Mouse (Mus musculus) limb, embryonic 10.5 days (tissue): ENCODE data around the gene Sema6d. TPM values are rescaled to one million over a fixed set of nuclear protein-coding genes. Genes with fewer than 3 reads are reported as not detected.

Experiments
- DNase-seq: peaks from one replicate; pipeline ENCODE4 v3.0.0-alpha.2; 2017; ENCODE audit warnings: low spot score
- H3K27ac ChIP-seq: fragments of 300-500 bp; sonication (generic); 2 replicates; pipeline ENCODE4 v1.5.1; 2016; ENCODE audit warnings: mild to moderate bottlenecking
- H3K27me3 ChIP-seq: fragments of 300-500 bp; sonication (generic); 2 replicates; pipeline ENCODE4 v1.6.1; 2016; ENCODE audit warnings: low read depth, mild to moderate bottlenecking; ENCODE audit not compliant: poor library complexity, severe bottlenecking
- H3K36me3 ChIP-seq: fragments of 300-500 bp; sonication (generic); 2 replicates; pipeline ENCODE4 v1.6.1; 2016; ENCODE audit warnings: mild to moderate bottlenecking, moderate library complexity
- H3K4me1 ChIP-seq: fragments of 300-500 bp; sonication (generic); 2 replicates; pipeline ENCODE4 v1.6.1; 2016
- H3K4me3 ChIP-seq: fragments of 300-500 bp; sonication (generic); 2 replicates; pipeline ENCODE4 v1.5.1; 2016; ENCODE audit warnings: mild to moderate bottlenecking, moderate library complexity
- H3K9me3 ChIP-seq: fragments of 300-500 bp; sonication (generic); replicated peaks from 2 replicates; pipeline ENCODE4 v1.6.1; 2016; ENCODE audit warnings: mild to moderate bottlenecking
- WGBS: fragments of 180-500 bp; shearing (Covaris S2); methylation state at CpG from one replicate; pipeline ENCODE4 v1.1.7; 2016; 5-methylcytosine and 5-hydroxymethylcytosine counted together
- polyA plus RNA-seq: library from polyadenylated mRNA; unstranded; fragments of >200 nt; fragmentation: Nextera tagmentation; extraction: Ambion mirVana; gene quantifications from 2 replicates; pipeline ENCODE4 v1.2.1, GENCODE M21; 2016

Gene Sema6d
- polyA plus RNA-seq, 1 experiment from 2014 or later: 4.5 TPM

GRCm38 (mm10) chr2:124531062-124531461 lies 441.3 kb downstream of the Sema6d start:
- Histone ChIP-seq H3K4me3 (no peak overlapping the region), H3K9me3 (no peaks in the 10 kb centered on the region)
- WGBS: 64% methylated on average over 4 of the region's 4 CpGs

GRCm38 (mm10) chr2:124532906-124533305 lies 443.1 kb downstream of the Sema6d start:
- H3K4me1 ChIP-seq: no peaks in the 10 kb centered on the region
- no peaks in the 10 kb centered on the region for H3K9me3 ChIP-seq
- H3K36me3 ChIP-seq: no peaks in the 10 kb centered on the region
- WGBS: 98% methylated on average over 3 of the region's 3 CpGs
- H3K27me3 ChIP-seq: no peaks in the 10 kb centered on the region
- no peak for DNase-seq
- no peak overlapping the region for H3K4me3 ChIP-seq
- H3K27ac ChIP-seq: no peak overlapping the region

More at GRCm38 (mm10) chr2:124531062-124531461, 441.3 kb downstream of the Sema6d start:
- no peaks in the 10 kb centered on the region for H3K4me1 ChIP-seq
- DNase-seq: no peak
- H3K36me3 ChIP-seq: no peaks in the 10 kb centered on the region
- no peaks in the 10 kb centered on the region for H3K27me3 ChIP-seq
- no peak overlapping the region for H3K27ac ChIP-seq

- Histone ChIP-seq H3K4me3 (no peak overlapping the region), H3K27me3 (no peaks in the 10 kb centered on the region), H3K9me3 (no peaks in the 10 kb centered on the region), H3K36me3 (no peaks in the 10 kb centered on the region), H3K27ac (no peak overlapping the region), H3K4me1 (no peaks in the 10 kb centered on the region)
- WGBS: 91% methylated on average over 6 of the region's 6 CpGs
- DNase-seq: no peak
Observed at GRCm38 (mm10) chr2:124533602-124534001, 443.8 kb downstream of the Sema6d start.

- Histone ChIP-seq H3K4me1 (no peaks in the 10 kb centered on the region), H3K4me3 (no peak overlapping the region), H3K36me3 (no peaks in the 10 kb centered on the region), H3K9me3 (no peaks in the 10 kb centered on the region), H3K27ac (no peak overlapping the region), H3K27me3 (no peaks in the 10 kb centered on the region)
- no peak for DNase-seq
- WGBS: 80% methylated on average over 3 of the region's 3 CpGs
Observed at GRCm38 (mm10) chr2:124550315-124550714, 460.5 kb downstream of the Sema6d start.

DNA sequence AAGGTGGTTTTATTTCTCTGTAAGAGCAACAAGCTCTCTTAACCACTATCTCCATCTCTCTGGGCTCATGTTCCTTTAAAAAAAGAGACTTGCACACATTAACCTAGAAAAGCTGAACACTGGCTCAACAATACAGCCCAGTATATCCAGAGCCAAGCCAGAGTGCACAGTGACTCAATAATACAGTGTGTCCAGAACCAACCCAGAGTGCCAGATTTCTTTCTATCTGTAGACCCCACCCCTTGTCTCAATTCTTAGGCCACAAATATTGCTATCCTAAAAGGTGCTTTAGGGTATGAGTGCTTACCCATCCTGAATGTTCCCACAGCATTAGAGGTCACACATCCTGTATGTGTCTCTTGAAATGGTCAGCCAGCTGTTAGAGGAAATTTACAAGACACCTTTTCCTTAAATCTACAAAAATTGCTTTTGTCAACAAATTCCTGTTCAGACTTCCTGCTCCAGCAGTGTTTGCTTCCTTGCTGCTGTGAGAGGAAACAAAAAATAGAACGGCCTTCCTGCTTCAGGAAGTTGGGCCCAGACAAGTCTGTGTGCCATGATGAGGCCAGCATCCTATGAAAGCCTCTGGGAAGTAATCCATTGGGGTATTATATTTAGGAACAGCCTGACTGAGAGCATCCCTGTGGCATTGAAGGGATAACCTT lies 465.1 kb downstream of the Sema6d start:
- no peak overlapping the region for H3K27ac ChIP-seq
- WGBS: 83% methylated on average over 1 of the region's 1 CpGs
- no peaks in the 10 kb centered on the region for H3K36me3 ChIP-seq
- no peaks in the 10 kb centered on the region for H3K4me1 ChIP-seq
- H3K9me3 ChIP-seq: no peaks in the 10 kb centered on the region
- H3K27me3 ChIP-seq: no peaks in the 10 kb centered on the region
- DNase-seq: no peak
- no peak overlapping the region for H3K4me3 ChIP-seq

DNA sequence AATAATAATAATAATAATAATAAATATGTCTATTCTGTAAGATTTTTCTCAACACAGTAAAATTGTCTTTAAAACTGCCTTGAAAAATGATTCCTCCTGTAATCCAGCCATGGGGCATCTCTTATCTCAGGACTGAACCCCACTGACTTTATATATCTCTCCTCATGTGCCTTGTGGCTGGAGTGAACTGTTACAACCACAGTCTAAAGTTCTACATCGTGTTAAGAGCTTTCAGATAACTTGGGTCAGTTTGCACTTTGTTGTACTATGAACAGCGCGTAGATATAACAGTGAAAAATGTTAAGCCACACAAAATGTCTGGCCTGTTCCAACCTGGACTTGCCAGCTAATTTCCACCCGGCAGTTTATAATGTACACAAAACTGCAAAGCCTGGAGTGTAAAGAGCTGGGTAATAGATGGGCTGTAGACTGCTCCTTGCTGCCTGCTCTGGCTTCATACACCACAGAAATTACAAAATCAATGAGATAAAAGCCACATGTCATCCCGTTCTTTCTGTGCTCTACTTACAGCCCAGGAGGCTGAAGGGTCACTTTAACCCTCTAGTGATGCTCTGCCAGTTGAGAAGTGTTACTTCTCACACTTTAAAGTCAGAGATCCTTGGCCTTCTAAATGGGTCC lies 467.2 kb downstream of the Sema6d start:
- 83% methylated on average over 5 of the region's 5 CpGs for WGBS
- Histone ChIP-seq H3K4me3 (no peak overlapping the region), H3K4me1 (no peaks in the 10 kb centered on the region), H3K36me3 (no peaks in the 10 kb centered on the region), H3K27me3 (no peaks in the 10 kb centered on the region), H3K27ac (no peak overlapping the region), H3K9me3 (no peaks in the 10 kb centered on the region)
- no peak for DNase-seq

DNA sequence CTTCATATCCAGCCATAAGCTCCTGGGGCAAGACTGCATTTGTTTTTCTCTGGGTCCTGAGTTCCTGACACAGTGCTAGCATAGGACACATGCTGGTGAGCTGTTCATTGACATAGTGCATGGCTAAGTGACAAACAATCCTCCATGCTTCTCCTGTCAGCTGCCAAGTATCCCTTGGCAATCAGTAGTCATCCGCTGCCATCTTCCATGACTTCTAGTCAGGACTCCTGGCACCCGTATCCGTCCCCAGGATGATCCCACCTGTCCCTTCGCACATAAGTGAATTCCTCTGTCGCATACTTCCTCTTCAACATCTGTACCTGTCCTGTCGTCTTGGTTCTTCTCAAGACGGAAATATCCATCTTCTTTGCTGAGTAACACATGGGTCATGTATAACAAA lies 468.3 kb downstream of the Sema6d start:
- Histone ChIP-seq H3K4me3 (no peak overlapping the region), H3K27me3 (no peaks in the 10 kb centered on the region), H3K9me3 (no peaks in the 10 kb centered on the region), H3K27ac (no peak overlapping the region), H3K36me3 (no peaks in the 10 kb centered on the region), H3K4me1 (no peaks in the 10 kb centered on the region)
- DNase-seq: no peak
- 94% methylated on average over 7 of the region's 7 CpGs for WGBS

- Histone ChIP-seq H3K9me3 (no peaks in the 10 kb centered on the region), H3K36me3 (no peaks in the 10 kb centered on the region), H3K27ac (no peak overlapping the region), H3K27me3 (no peaks in the 10 kb centered on the region), H3K4me3 (no peak overlapping the region), H3K4me1 (no peaks in the 10 kb centered on the region)
- DNase-seq: no peak
- 75% methylated on average over 5 of the region's 5 CpGs for WGBS
Observed at GRCm38 (mm10) chr2:124561668-124562067, 471.9 kb downstream of the Sema6d start.

DNA sequence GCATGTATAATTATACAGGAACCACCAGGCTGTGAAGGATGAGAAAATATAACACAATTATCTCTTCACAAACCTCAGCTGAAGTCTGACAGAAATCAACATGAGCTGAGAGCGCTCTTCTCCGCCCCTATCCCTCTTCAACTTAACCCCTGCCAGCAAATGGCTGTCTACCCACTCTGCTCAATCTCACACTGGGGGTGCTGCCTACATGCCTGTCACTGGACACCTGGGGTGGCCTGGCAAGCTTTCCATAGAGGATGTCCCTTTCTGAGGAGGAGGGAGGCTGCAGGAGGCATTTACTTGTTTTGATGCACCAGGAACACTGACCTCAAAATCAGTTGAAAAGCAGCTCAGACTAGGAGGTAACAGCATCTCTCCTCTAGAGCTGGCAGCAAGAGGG lies 472.3 kb downstream of the Sema6d start:
- H3K27me3 ChIP-seq: no peaks in the 10 kb centered on the region
- no peak for DNase-seq
- H3K27ac ChIP-seq: no peak overlapping the region
- H3K9me3 ChIP-seq: no peaks in the 10 kb centered on the region
- H3K4me1 ChIP-seq: no peaks in the 10 kb centered on the region
- H3K36me3 ChIP-seq: no peaks in the 10 kb centered on the region
- WGBS: 62% methylated on average over 2 of the region's 2 CpGs
- no peak overlapping the region for H3K4me3 ChIP-seq

DNA sequence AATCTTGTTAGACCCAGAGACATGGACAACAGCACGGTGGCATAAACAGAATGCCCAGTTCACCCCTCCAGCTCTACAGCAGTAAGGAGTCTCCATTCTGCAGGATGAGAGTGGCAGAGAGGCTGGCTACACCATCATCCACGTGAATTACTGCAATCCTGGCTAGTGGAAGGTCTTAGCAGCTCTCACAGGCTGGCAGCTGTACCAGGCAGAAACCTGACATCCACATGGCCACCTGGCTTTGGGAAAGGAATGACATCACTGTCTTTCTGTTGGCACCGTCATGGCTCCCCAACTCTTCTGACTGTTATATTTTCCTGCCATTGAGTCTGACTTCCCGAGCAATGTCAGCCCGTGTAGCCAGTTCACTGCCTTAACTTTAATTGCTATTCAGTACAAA lies 474.0 kb downstream of the Sema6d start:
- H3K4me3 ChIP-seq: no peak overlapping the region
- WGBS: 89% methylated on average over 5 of the region's 5 CpGs
- no peak for DNase-seq
- H3K4me1 ChIP-seq: no peaks in the 10 kb centered on the region
- H3K36me3 ChIP-seq: no peaks in the 10 kb centered on the region
- no peak overlapping the region for H3K27ac ChIP-seq
- no peaks in the 10 kb centered on the region for H3K9me3 ChIP-seq
- no peaks in the 10 kb centered on the region for H3K27me3 ChIP-seq

DNA sequence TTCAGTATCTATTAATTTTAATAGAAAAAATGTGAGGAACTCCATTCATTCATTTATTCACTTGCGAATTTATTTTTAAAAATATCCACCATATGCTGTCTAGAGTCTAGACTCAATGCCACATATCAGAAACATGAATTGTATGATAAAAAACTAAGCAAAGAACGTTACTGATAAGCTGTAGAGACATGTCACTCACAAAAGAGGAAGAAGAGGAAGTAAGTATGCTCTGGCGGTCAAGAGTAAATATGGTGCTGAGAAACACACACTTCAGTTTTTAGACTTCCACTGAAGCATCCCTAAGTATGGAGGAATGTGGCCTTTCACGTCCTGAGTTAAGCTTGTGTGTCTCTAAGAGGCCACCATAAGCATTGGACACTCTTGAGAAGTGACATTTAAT lies 484.0 kb downstream of the Sema6d start:
- H3K36me3 ChIP-seq: no peaks in the 10 kb centered on the region
- H3K27ac ChIP-seq: no peak overlapping the region
- H3K27me3 ChIP-seq: no peaks in the 10 kb centered on the region
- H3K4me1 ChIP-seq: no peaks in the 10 kb centered on the region
- H3K4me3 ChIP-seq: no peak overlapping the region
- no peak for DNase-seq
- 89% methylated on average over 4 of the region's 4 CpGs for WGBS
- H3K9me3 ChIP-seq: no peaks in the 10 kb centered on the region

- no peak for DNase-seq
- 88% methylated on average over 2 of the region's 2 CpGs for whole genome bisulfite sequencing
- Histone ChIP-seq H3K36me3 (no peaks in the 10 kb centered on the region), H3K4me3 (no peak overlapping the region), H3K9me3 (no peaks in the 10 kb centered on the region), H3K4me1 (no peaks in the 10 kb centered on the region), H3K27ac (no peak overlapping the region), H3K27me3 (no peaks in the 10 kb centered on the region)
Observed at GRCm38 (mm10) chr2:124576053-124576452, 486.3 kb downstream of the Sema6d start.

DNA sequence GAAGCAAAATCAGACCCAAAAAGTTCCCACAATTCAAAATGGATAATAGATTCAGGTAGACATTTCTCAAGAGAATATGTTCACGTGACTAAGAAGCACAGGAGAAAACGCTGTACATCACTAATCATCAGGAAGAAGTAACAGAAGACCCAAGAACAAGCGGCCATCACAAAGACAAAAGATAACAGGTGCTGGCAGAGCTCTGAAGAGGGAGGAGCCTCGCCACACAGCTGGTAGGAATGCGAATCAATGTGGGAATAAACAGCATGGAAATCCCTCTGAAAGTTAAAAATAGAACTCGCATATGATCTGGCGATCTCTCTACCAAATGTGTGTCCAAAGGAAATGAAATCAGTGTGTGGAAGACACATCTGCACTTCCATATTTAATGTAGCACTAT lies 493.8 kb downstream of the Sema6d start:
- no peaks in the 10 kb centered on the region for H3K9me3 ChIP-seq
- no peak overlapping the region for H3K27ac ChIP-seq
- WGBS: 81% methylated on average over 7 of the region's 7 CpGs
- H3K36me3 ChIP-seq: no peaks in the 10 kb centered on the region
- DNase-seq: no peak
- no peak overlapping the region for H3K4me3 ChIP-seq
- no peaks in the 10 kb centered on the region for H3K27me3 ChIP-seq
- no peaks in the 10 kb centered on the region for H3K4me1 ChIP-seq

- Histone ChIP-seq H3K4me1 (no peaks in the 10 kb centered on the region), H3K4me3 (no peak overlapping the region), H3K27ac (no peak overlapping the region), H3K9me3 (no peaks in the 10 kb centered on the region), H3K36me3 (no peaks in the 10 kb centered on the region), H3K27me3 (no peaks in the 10 kb centered on the region)
- DNase-seq: no peak
- 95% methylated on average over 4 of the region's 4 CpGs for WGBS
Observed at GRCm38 (mm10) chr2:124592750-124593149, 503.0 kb downstream of the Sema6d start.
